8 mouse cellular contexts compared by ENCODE assay signal in the genomic region with DNA sequence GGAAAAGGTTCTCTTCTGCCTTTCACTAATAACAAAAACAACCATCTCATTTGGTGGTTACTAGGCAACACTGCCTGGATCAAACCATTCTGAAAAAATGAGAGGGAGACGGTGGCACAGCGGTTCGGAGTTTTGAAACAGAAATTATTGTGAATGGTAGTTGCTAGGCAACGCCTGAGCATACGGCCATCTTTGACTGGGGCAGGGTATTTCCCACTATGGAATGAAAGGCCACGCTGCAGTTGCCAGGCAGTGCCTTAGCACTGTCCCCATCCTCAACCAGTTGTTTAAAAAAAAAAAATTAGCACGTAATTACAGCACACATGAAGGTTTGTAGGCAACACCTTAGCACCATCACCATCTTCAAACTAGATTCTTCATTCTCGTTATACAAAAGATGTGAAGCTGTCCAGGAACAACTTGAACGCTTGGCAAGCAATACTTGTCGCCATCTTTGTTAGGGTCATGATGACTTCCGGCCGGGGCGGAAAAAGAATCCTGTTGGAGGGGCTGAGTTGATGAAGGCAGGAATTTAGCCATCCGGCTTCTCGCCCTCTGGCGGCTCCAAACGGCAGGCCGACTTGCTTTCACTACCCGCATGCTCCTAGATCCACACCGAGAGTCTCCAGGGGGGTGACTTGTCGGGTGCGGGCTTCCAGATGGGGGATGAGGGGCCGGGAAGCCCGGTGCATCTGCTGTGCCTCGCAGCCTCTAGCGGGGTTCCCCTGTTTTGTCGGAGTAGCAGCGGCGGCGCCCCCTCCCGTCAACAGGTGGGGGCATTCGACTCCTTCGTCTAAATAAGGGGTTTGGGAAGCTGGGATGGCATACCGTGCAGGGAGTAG. TPM values are rescaled to one million over a fixed set of nuclear protein-coding genes. Genes with fewer than 3 reads are reported as not detected.
DNase-seq lines count a peak whose midpoint lies in the region; ATAC-seq lines count a peak whose summit lies in the region.

Gene Fuz (plus strand): TSS at position 487 of the 842 bp plus-strand sequence.

- no peaks in the 10 kb centered on the region for H3K27me3 ChIP-seq in heart, embryonic 14.5 days (ENCODE audit: control insufficient read depth, insufficient read depth, low read length)
- no peaks in the 10 kb centered on the region for H3K27me3 ChIP-seq in liver, embryonic 13.5 days
- no peaks in the 10 kb centered on the region for H3K27me3 ChIP-seq in stomach, embryonic 16.5 days (ENCODE audit: control insufficient read depth, insufficient read depth, low read length)

- H3K4me1 ChIP-seq in heart, embryonic 14.5 days (ENCODE audit: control insufficient read depth in 2 of 2, insufficient read depth in 2 of 2, low read length in 2 of 2) = peaks cover 15 to 36% of the 10 kb centered on the region in 2 experiments
- peaks cover 78% of the 10 kb centered on the region for H3K4me1 ChIP-seq in liver, embryonic 13.5 days (replicated peaks)
- peaks cover 41% of the 10 kb centered on the region for H3K4me1 ChIP-seq in stomach, embryonic 16.5 days (ENCODE audit: control insufficient read depth, insufficient read depth, low read length)

- ATAC-seq in CD4-positive, CD25-positive, alpha-beta regulatory T cell, adult 4 months = peak; percentile 86
- peak; percentile 50 for ATAC-seq in heart, embryonic 14.5 days (ENCODE audit: insufficient number of reproducible peaks, insufficient read depth, low FRiP score, low read depth)
- ATAC-seq in liver, embryonic 13.5 days (ENCODE audit: low read depth) = peak; percentile 33
- peak; percentile 51 for ATAC-seq in stomach, embryonic 16.5 days (ENCODE audit: insufficient read depth, low FRiP score)

- H3K4me3 ChIP-seq in heart, embryonic 14.5 days (ENCODE audit: control insufficient read depth in 1 of 2, insufficient read depth in 1 of 2, low read depth in 1 of 2, low read length in 2 of 2) = peak within 1 kb of the TSS; percentile 62 to 70
- H3K4me3 ChIP-seq in liver, embryonic 13.5 days (replicated peaks) = peak within 1 kb of the TSS; percentile 68
- peak within 1 kb of the TSS; percentile 69 for H3K4me3 ChIP-seq in stomach, embryonic 16.5 days (replicated peaks; ENCODE audit: low read length)

- peaks cover 25% of the 10 kb centered on the region for H3K36me3 ChIP-seq in heart, embryonic 14.5 days (ENCODE audit: control insufficient read depth, insufficient read depth, low read length)
- peaks cover 22% of the 10 kb centered on the region for H3K36me3 ChIP-seq in liver, embryonic 13.5 days
- H3K36me3 ChIP-seq in stomach, embryonic 16.5 days (ENCODE audit: control insufficient read depth, insufficient read depth, low read length) = 0 out of 2 replicates have a peak, but pooled peaks cover 8% of the 10 kb centered on the region

- peak; percentile 57 for DNase-seq in c-Kit-negative CD71-positive TER-119-positive erythroid progenitor cells, embryonic 14.5 days (ENCODE audit: low read depth, low spot score)
- DNase-seq in fibroblast of lung, adult 2 months (ENCODE audit: low read depth) = peak; percentile 96
- peak; percentile 94 for DNase-seq in kidney, postnatal 14 days
- peak; percentile 73 for DNase-seq in liver, embryonic 13.5 days
- DNase-seq in neural tube, embryonic 10.5 days (ENCODE audit: extremely low spot score, low spot score) = peak; percentile 89

- H3K4me2 ChIP-seq in heart, embryonic 14.5 days (ENCODE audit: low read length) = peak within 1 kb of the TSS; percentile 83
- peak within 1 kb of the TSS; percentile 85 for H3K4me2 ChIP-seq in liver, embryonic 13.5 days
- peak within 1 kb of the TSS; percentile 71 for H3K4me2 ChIP-seq in stomach, embryonic 16.5 days (ENCODE audit: low read depth, low read length)

- H3K27ac ChIP-seq in heart, embryonic 14.5 days (replicated peaks in 1 of 2; ENCODE audit: control insufficient read depth in 1 of 2, insufficient read depth in 1 of 2, low read depth in 2 of 2, low read length in 2 of 2) = peak within 1 kb of the TSS; percentile 74 to 88
- peak within 1 kb of the TSS; percentile 62 for H3K27ac ChIP-seq in liver, embryonic 13.5 days
- peak within 1 kb of the TSS; percentile 89 for H3K27ac ChIP-seq in stomach, embryonic 16.5 days (ENCODE audit: low read length)

- peak within 1 kb of the TSS; percentile 84 for H3K9ac ChIP-seq in heart, embryonic 14.5 days (ENCODE audit: low read length)
- H3K9ac ChIP-seq in liver, embryonic 13.5 days = peak within 1 kb of the TSS; percentile 78
- H3K9ac ChIP-seq in stomach, embryonic 16.5 days (ENCODE audit: low read length) = peak within 1 kb of the TSS; percentile 84

- no peaks in the 10 kb centered on the region for H3K9me3 ChIP-seq in heart, embryonic 14.5 days (ENCODE audit: control insufficient read depth, low read length)
- H3K9me3 ChIP-seq in liver, embryonic 13.5 days (replicated peaks) = no peaks in the 10 kb centered on the region
- H3K9me3 ChIP-seq in stomach, embryonic 16.5 days (replicated peaks; ENCODE audit: control insufficient read depth, low read length) = no peaks in the 10 kb centered on the region

- WGBS in heart, embryonic 14.5 days = 2% methylated on average over 34 of the region's 34 CpGs
- 3% methylated on average over 34 of the region's 34 CpGs for WGBS in liver, embryonic 13.5 days (ENCODE audit: insufficient replicate concordance)
- 1% methylated on average over 34 of the region's 34 CpGs for WGBS in stomach, embryonic 16.5 days

RNA-seq across cellular contexts. Expression of gene Fuz, which starts in this region (rescaled TPM):
- 10 to 100 TPM in 1 of 2 experiments, 1 to 10 TPM in 1; 9.2 to 17.5 TPM for polyA plus RNA-seq in CD4-positive, CD25-positive, alpha-beta regulatory T cell, adult 4 months (2017; shearing (Covaris generic))
- polyA plus RNA-seq in heart, embryonic 14.5 days (2014; fragmentation: Nextera tagmentation; extraction: Ambion mirVana) = 11.9 and 14.5 TPM in 2 replicates
- polyA plus RNA-seq in liver, embryonic 13.5 days (2015; fragmentation: Nextera tagmentation; extraction: Ambion mirVana) = 7.2 and 7.5 TPM in 2 replicates
- 23.1 and 24.7 TPM in 2 replicates for polyA plus RNA-seq in stomach, embryonic 16.5 days (2015; fragmentation: Nextera tagmentation; extraction: Ambion mirVana)

Comparison
In these comparisons a context has a peak if more than half of its experiments do, and no peak if none do; other contexts are left out.
1. Peak in every context shown above with its lines: DNase-seq, ATAC-seq, H3K4me3 ChIP-seq and H3K27ac ChIP-seq.
2. ATAC-seq: peak in every context shown above with its lines; median percentile 86 in CD4-positive, CD25-positive, alpha-beta regulatory T cell, adult 4 months; 51 in stomach, embryonic 16.5 days; 50 in heart, embryonic 14.5 days; 33 in liver, embryonic 13.5 days.